Mouse (Mus musculus) CH12.LX (cell line): ENCODE results near the gene Irf3. TPM values are rescaled to one million over a fixed set of nuclear protein-coding genes. Genes with fewer than 3 reads are reported as not detected.

Source experiments
- DNase-seq: peaks from one replicate; pipeline ENCODE4 v3.0.0-alpha.2; 2013; ENCODE audit errors: extremely low read depth
- H3K27ac ChIP-seq: 2 replicates; pipeline ENCODE4 v1.5.1; 2012; ENCODE audit warnings: low read depth, mild to moderate bottlenecking, control low read depth, moderate library complexity; ENCODE audit not compliant: insufficient read depth
- H3K27me3 ChIP-seq: replicated peaks from 2 replicates; pipeline ENCODE3; 2012; ENCODE audit warnings: inconsistent platforms
- H3K36me3 ChIP-seq, 2 experiments: replicated peaks in 1 of 2; 2 replicates each; pipeline versions ENCODE3 to v1.6.1; 2012; ENCODE audit warnings: inconsistent platforms in 1 of 2, low read length in 1 of 2, mild to moderate bottlenecking in 1 of 2, mixed read lengths in 1 of 2, moderate library complexity in 1 of 2; ENCODE audit not compliant: control insufficient read depth in 1 of 2, insufficient read depth in 1 of 2
- H3K4me1 ChIP-seq, 2 experiments: 2 replicates each; pipeline ENCODE4 v1.6.1; 2012; ENCODE audit warnings: inconsistent platforms in 1 of 2, moderate library complexity in 1 of 2; ENCODE audit not compliant: insufficient read depth in 2 of 2, control insufficient read depth in 1 of 2
- H3K4me2 ChIP-seq: 2 replicates; pipeline ENCODE4 v1.6.1; 2012; ENCODE audit warnings: low read depth, mild to moderate bottlenecking, control low read depth; ENCODE audit not compliant: poor library complexity, insufficient read depth, severe bottlenecking
- H3K4me3 ChIP-seq, 3 experiments: fragments of 150-350 bp in 1 of 3; sonication (generic) in 1 of 3; replicated peaks in 1 of 3; 2 replicates each; pipeline versions ENCODE3 to v1.5.1; 2011 to 2012; ENCODE audit warnings: low read depth in 2 of 3, low read length in 2 of 3, mild to moderate bottlenecking in 2 of 3, moderate library complexity in 2 of 3, control low read depth in 1 of 3, improper control_type of control experiment in 1 of 3, inconsistent platforms in 1 of 3, mixed read lengths in 1 of 3; ENCODE audit not compliant: poor library complexity in 1 of 3
- H3K79me2 ChIP-seq: replicated peaks from 2 replicates; pipeline ENCODE4 v1.6.1; 2012; ENCODE audit warnings: mild to moderate bottlenecking, moderate library complexity; ENCODE audit not compliant: control insufficient read depth, poor library complexity, insufficient read depth, severe bottlenecking; ENCODE audit errors: extremely low read depth
- H3K9ac ChIP-seq: 2 replicates; pipeline ENCODE4 v1.6.1; 2012; ENCODE audit warnings: low read depth, mild to moderate bottlenecking, control low read depth, moderate library complexity; ENCODE audit not compliant: insufficient read depth
- H3K9me3 ChIP-seq: replicated peaks from 2 replicates; pipeline ENCODE3; 2012; ENCODE audit warnings: low read length, inconsistent platforms, mixed read lengths
- BHLHE40 ChIP-seq: IDR thresholded peaks from 2 replicates; pipeline ENCODE4 v1.6.1; 2011; ENCODE audit warnings: mild to moderate bottlenecking, low read depth, low read length, improper control_type of control experiment
- CHD2 ChIP-seq: IDR thresholded peaks from 2 replicates; pipeline ENCODE4 v1.6.1; 2011; ENCODE audit warnings: low read length, improper control_type of control experiment
- CTCF ChIP-seq, 2 experiments: IDR thresholded peaks in 1 of 2; conservative IDR thresholded peaks in 1 of 2; 2 replicates each; pipeline ENCODE4 v1.5.1; 2011 to 2012; ENCODE audit warnings: low read depth in 2 of 2, low read length in 2 of 2, improper control_type of control experiment in 1 of 2, inconsistent platforms in 1 of 2, mild to moderate bottlenecking in 1 of 2, moderate library complexity in 1 of 2
- HCFC1 ChIP-seq: IDR thresholded peaks from 2 replicates; pipeline ENCODE4 v1.6.1; 2012; ENCODE audit warnings: low read depth, mild to moderate bottlenecking, inconsistent platforms, low read length, improper control_type of control experiment
- IRF4 ChIP-seq: IDR thresholded peaks from 2 replicates; pipeline ENCODE4 v1.6.1; 2014; ENCODE audit warnings: low read depth, mild to moderate bottlenecking, inconsistent platforms, low read length, improper control_type of control experiment
- JUN ChIP-seq: IDR thresholded peaks from 2 replicates; pipeline ENCODE4 v1.6.1; 2011; ENCODE audit warnings: low read depth, mild to moderate bottlenecking, low read length, improper control_type of control experiment, moderate library complexity; ENCODE audit not compliant: insufficient read depth
- MEF2A ChIP-seq: IDR thresholded peaks from 2 replicates; pipeline ENCODE4 v1.6.1; 2014; ENCODE audit warnings: low read depth, mild to moderate bottlenecking, inconsistent platforms, low read length, improper control_type of control experiment, borderline replicate concordance
- NELFE ChIP-seq: IDR thresholded peaks from 2 replicates; pipeline ENCODE4 v1.6.1; 2011; ENCODE audit warnings: low read depth, low read length, improper control_type of control experiment
- NRF1 ChIP-seq: IDR thresholded peaks from 2 replicates; pipeline ENCODE4 v1.6.1; 2014; ENCODE audit warnings: low read depth, mild to moderate bottlenecking, inconsistent platforms, low read length, improper control_type of control experiment, moderate library complexity
- PAX5 ChIP-seq: IDR thresholded peaks from 2 replicates; pipeline ENCODE4 v1.6.1; 2012; ENCODE audit warnings: low read length, inconsistent platforms, mixed read lengths
- POLR2A ChIP-seq: IDR thresholded peaks from 2 replicates; pipeline ENCODE4 v1.6.1; 2011; ENCODE audit warnings: low read depth, mild to moderate bottlenecking, improper control_type of control experiment, low read length
- POLR2AphosphoS2 ChIP-seq: IDR thresholded peaks from 2 replicates; pipeline ENCODE4 v1.6.1; 2011; ENCODE audit warnings: low read depth, low read length, improper control_type of control experiment
- SMC3 ChIP-seq: IDR thresholded peaks from 2 replicates; pipeline ENCODE4 v1.6.1; 2011; ENCODE audit warnings: low read depth, low read length, improper control_type of control experiment
- TCF12 ChIP-seq: IDR thresholded peaks from 2 replicates; pipeline ENCODE4 v1.6.1; 2014; ENCODE audit warnings: low read depth, mild to moderate bottlenecking, inconsistent platforms, low read length, improper control_type of control experiment
- USF2 ChIP-seq: conservative IDR thresholded peaks from 2 replicates; pipeline ENCODE4 v1.6.1; 2011; ENCODE audit warnings: low read depth, low read length, improper control_type of control experiment
- ZKSCAN1 ChIP-seq: IDR thresholded peaks from 2 replicates; pipeline ENCODE4 v1.6.1; 2012; ENCODE audit warnings: low read depth, inconsistent platforms, low read length, improper control_type of control experiment, borderline replicate concordance
- ZMIZ1 ChIP-seq: IDR thresholded peaks from 2 replicates; pipeline ENCODE4 v1.6.1; 2012; ENCODE audit warnings: low read depth, mild to moderate bottlenecking, inconsistent platforms, low read length, improper control_type of control experiment
- ZNF384 ChIP-seq: IDR thresholded peaks from 2 replicates; pipeline ENCODE4 v1.6.1; 2012; ENCODE audit warnings: low read depth, low read length, improper control_type of control experiment, inconsistent platforms
- dilution Hi-C: fragments of 300-500 bp; cut with MboI; formaldehyde crosslinking; loops from 2 replicates; pipeline ENCODE4 v1.14.3; 2020; ENCODE audit warnings: low sequenced_read_pairs; ENCODE audit not compliant: extremely low pct_unique_long_range_greater_than_20kb, extremely low pct_ligation_motif_present
- in situ Hi-C: fragments of 300-500 bp; cut with MboI; formaldehyde crosslinking; loops from 3 replicates; pipeline ENCODE4 v1.14.3; 2019; ENCODE audit warnings: low sequenced_read_pairs, low pct_ligation_motif_present, low pct_unique_long_range_greater_than_20kb, mixed read lengths
- polyA plus RNA-seq: library from polyadenylated mRNA; unstranded; fragments of >175 nt; gene quantifications from 2 replicates; pipeline ENCODE4 v1.2.1, GENCODE M21; 2012; ENCODE audit warnings: low read depth; ENCODE audit not compliant: insufficient read length
- total RNA-seq, 2 experiments: library from RNA; depleted of rRNA; stranded (reverse); fragments of 300-350 nt in 1 of 2; fragments of >200 nt in 1 of 2; gene quantifications; 2 replicates each; pipeline ENCODE4 v1.2.3; 2012 to 2014

Gene Irf3
- total and polyA plus RNA-seq, 3 experiments = 33.5 to 79.7 (median 56.5) TPM

- Histone ChIP-seq H3K4me2 (peak overlapping the region; percentile 71), H3K4me1 (peaks cover 7 to 25% of the 10 kb centered on the region in 2 experiments; a peak in 3 of 4 replicates), H3K27ac (no peak overlapping the region), H3K4me3 (peak overlapping the region in 1 of 3 experiments; percentile 56), H3K79me2 (no peaks in the 10 kb centered on the region), H3K9ac (no peak overlapping the region; the same call in 1 of the 2 replicates), H3K36me3 (peaks cover 1 to 32% of the 10 kb centered on the region in 2 experiments), H3K27me3 (no peaks in the 10 kb centered on the region), H3K9me3 (no peaks in the 10 kb centered on the region)
- DNase-seq = no peak
- dilution Hi-C loops = no loop called here
- TF ChIP-seq ZNF384 = no peak
- in situ Hi-C loops = no loop called here
Observed at GRCm38 (mm10) chr7:44971142-44971541, 26.3 kb upstream of the Irf3 start.

GRCm38 (mm10) chr7:44973415-44974130 lies 23.9 kb upstream of the Irf3 start:
- in situ Hi-C loops (no loop called here), dilution Hi-C loops (no loop called here)
- H3K36me3 ChIP-seq = peaks cover 21 to 45% of the 10 kb centered on the region in 2 experiments
- H3K4me1 ChIP-seq = peaks cover 7 to 25% of the 10 kb centered on the region in 2 experiments; a peak in 3 of 4 replicates
- no peaks in the 10 kb centered on the region for H3K79me2 ChIP-seq
- H3K27ac ChIP-seq = no peak overlapping the region
- TF ChIP-seq NELFE = no peak
- TF ChIP-seq JUN = no peak
- TF ChIP-seq USF2 = no peak
- TF ChIP-seq ZNF384 = no peak
- TF ChIP-seq IRF4 = no peak
- TF ChIP-seq PAX5 = no peak
- no peak for TF ChIP-seq SMC3
- TF ChIP-seq CHD2 = no peak
- TF ChIP-seq CTCF (conservative IDR thresholded peaks at IDR 0.05 in 1 of 2, IDR thresholded peaks at IDR 0.05 in 1 of 2; ENCODE audit: low read depth in 2 of 2, low read length in 2 of 2) = no peak
- TF ChIP-seq ZKSCAN1 = no peak
- no peak for TF ChIP-seq BHLHE40
- DNase-seq = no peak
- no peak overlapping the region for H3K9ac ChIP-seq
- peak overlapping the region; percentile 5 to 55 (median 49) for H3K4me3 ChIP-seq
- no peak overlapping the region for H3K4me2 ChIP-seq
- H3K27me3 ChIP-seq = no peaks in the 10 kb centered on the region
- H3K9me3 ChIP-seq = no peaks in the 10 kb centered on the region

- no peaks in the 10 kb centered on the region for H3K79me2 ChIP-seq
- no peaks in the 10 kb centered on the region for H3K9me3 ChIP-seq
- H3K4me3 ChIP-seq = peak within 1 kb of the TSS; percentile 5 to 55 (median 49)
- H3K36me3 ChIP-seq = peaks cover 31 to 55% of the 10 kb centered on the region in 2 experiments
- no peaks in the 10 kb centered on the region for H3K27me3 ChIP-seq
- no peak within 1 kb of the TSS for H3K4me2 ChIP-seq
- no peak within 1 kb of the TSS for H3K27ac ChIP-seq
- peak; percentile 76 for DNase-seq
- TF ChIP-seq ZNF384 (peak; percentile 37; the same call in 1 of the 2 replicates), NRF1 (peak; percentile 78), JUN (no peak), POLR2A (peak; percentile 51), ZMIZ1 (peak; percentile 53; the same call in 1 of the 2 replicates), TCF12 (no peak), POLR2AphosphoS2 (peak; percentile 80; the same call in 1 of the 2 replicates), HCFC1 (no peak), MEF2A (no peak)
- no peak within 1 kb of the TSS for H3K9ac ChIP-seq
- in situ Hi-C loops = no loop called here
- peaks cover 7 to 25% of the 10 kb centered on the region in 2 experiments; a peak in 3 of 4 replicates for H3K4me1 ChIP-seq
- dilution Hi-C loops = no loop called here
Observed at GRCm38 (mm10) chr7:44974383-44975116, 22.9 kb upstream of the Irf3 start, which contains the start of gene Cpt1c. Gene Cpt1c, minus strand, starts transcription at chr7:44974851.
